Mouse (Mus musculus): ENCODE measurements around the gene Atp2b4. TPM values are rescaled to one million over a fixed set of nuclear protein-coding genes. Genes with fewer than 3 reads are reported as not detected.

Gene Atp2b4
- polyA plus RNA-seq, 1 experiment from 2014 or later: 13.4 TPM

DNA sequence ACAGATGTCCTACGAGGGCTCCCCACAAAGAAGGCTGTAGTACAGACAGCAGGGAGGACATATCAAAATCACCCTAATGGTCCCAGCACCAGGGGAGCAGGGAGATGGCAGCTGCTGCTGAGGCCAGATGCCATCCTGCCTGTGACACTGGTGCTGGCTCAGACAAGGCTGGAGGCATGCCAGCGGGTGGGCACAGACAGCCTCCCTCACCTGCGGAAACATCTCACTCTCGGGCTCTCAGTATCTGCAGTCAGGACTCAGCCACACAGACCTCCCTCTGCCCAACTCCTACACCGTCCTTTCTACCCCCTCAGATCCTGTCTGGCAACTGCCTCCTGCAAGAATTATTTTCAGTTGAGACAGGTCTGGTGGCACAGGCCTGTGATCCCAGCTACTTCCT is 12.0 kb downstream of the Atp2b4 start:
- H3K27ac ChIP-seq (ENCODE audit: low read length): no peak overlapping the region
- no peaks in the 10 kb centered on the region for H3K4me1 ChIP-seq (ENCODE audit: control insufficient read depth, insufficient read depth, low read length)
- H3K36me3 ChIP-seq (ENCODE audit: control insufficient read depth, insufficient read depth, low read length): no peaks in the 10 kb centered on the region
- H3K4me3 ChIP-seq (ENCODE audit: low read depth, low read length): no peak overlapping the region
- H3K27me3 ChIP-seq (ENCODE audit: control insufficient read depth, insufficient read depth, low read depth, low read length): no peaks in the 10 kb centered on the region
- WGBS: 61% methylated on average over 5 of the region's 5 CpGs
- no peak overlapping the region for H3K4me2 ChIP-seq (ENCODE audit: low read length)
- no peak overlapping the region for H3K9ac ChIP-seq (ENCODE audit: low read depth, low read length)
- no peak for ATAC-seq
- no peaks in the 10 kb centered on the region for H3K9me3 ChIP-seq (replicated peaks; ENCODE audit: control insufficient read depth, low read length, poor library complexity, severe bottlenecking)

- Histone ChIP-seq H3K36me3 (ENCODE audit: control insufficient read depth, insufficient read depth, low read length) (no peaks in the 10 kb centered on the region), H3K9me3 (replicated peaks; ENCODE audit: control insufficient read depth, low read length, poor library complexity, severe bottlenecking) (no peaks in the 10 kb centered on the region), H3K9ac (ENCODE audit: low read depth, low read length) (no peak overlapping the region), H3K4me2 (ENCODE audit: low read length) (no peak overlapping the region), H3K4me3 (ENCODE audit: low read depth, low read length) (no peak overlapping the region), H3K4me1 (ENCODE audit: control insufficient read depth, insufficient read depth, low read length) (no peaks in the 10 kb centered on the region), H3K27ac (ENCODE audit: low read length) (no peak overlapping the region), H3K27me3 (ENCODE audit: control insufficient read depth, insufficient read depth, low read depth, low read length) (no peaks in the 10 kb centered on the region)
- ATAC-seq: no peak
- 72% methylated on average over 10 of the region's 10 CpGs for whole genome bisulfite sequencing
Observed at GRCm38 (mm10) chr1:133787500-133788210, 13.2 kb downstream of the Atp2b4 start.

DNA sequence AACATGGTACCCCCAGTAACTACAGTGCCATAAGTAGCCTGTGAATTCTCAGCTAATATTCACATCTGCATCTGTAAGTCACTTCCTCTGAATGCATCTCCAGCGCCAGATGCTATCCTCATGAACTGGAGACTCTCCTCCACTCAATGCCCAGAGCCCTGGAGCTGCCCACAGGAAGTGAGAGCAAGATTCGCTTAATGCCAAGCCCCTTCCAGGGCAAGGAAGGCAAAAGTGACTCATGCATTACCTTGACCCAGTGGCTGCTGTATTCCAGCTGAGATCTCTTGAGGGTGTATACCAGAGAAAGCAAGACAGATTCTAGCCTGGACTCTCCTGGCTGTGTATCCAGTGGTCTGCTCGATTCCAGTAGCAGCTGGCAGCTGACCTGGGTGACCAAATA is 16.2 kb downstream of the Atp2b4 start:
- H3K36me3 ChIP-seq (ENCODE audit: control insufficient read depth, insufficient read depth, low read length): no peaks in the 10 kb centered on the region
- no peak overlapping the region for H3K9ac ChIP-seq (ENCODE audit: low read depth, low read length)
- no peaks in the 10 kb centered on the region for H3K4me1 ChIP-seq (ENCODE audit: control insufficient read depth, insufficient read depth, low read length)
- H3K9me3 ChIP-seq (replicated peaks; ENCODE audit: control insufficient read depth, low read length, poor library complexity, severe bottlenecking): no peaks in the 10 kb centered on the region
- WGBS: 92% methylated on average over 3 of the region's 3 CpGs
- H3K4me3 ChIP-seq (ENCODE audit: low read depth, low read length): no peak overlapping the region
- no peak for ATAC-seq
- no peak overlapping the region for H3K4me2 ChIP-seq (ENCODE audit: low read length)
- no peaks in the 10 kb centered on the region for H3K27me3 ChIP-seq (ENCODE audit: control insufficient read depth, insufficient read depth, low read depth, low read length)
- H3K27ac ChIP-seq (ENCODE audit: low read length): no peak overlapping the region

GRCm38 (mm10) chr1:133781531-133781930 is 19.3 kb downstream of the Atp2b4 start:
- Histone ChIP-seq H3K36me3 (ENCODE audit: control insufficient read depth, insufficient read depth, low read length) (no peaks in the 10 kb centered on the region), H3K4me3 (ENCODE audit: low read depth, low read length) (no peak overlapping the region), H3K9me3 (replicated peaks; ENCODE audit: control insufficient read depth, low read length, poor library complexity, severe bottlenecking) (no peaks in the 10 kb centered on the region), H3K27ac (ENCODE audit: low read length) (no peak overlapping the region), H3K4me1 (ENCODE audit: control insufficient read depth, insufficient read depth, low read length) (no peaks in the 10 kb centered on the region), H3K9ac (ENCODE audit: low read depth, low read length) (no peak overlapping the region), H3K4me2 (ENCODE audit: low read length) (no peak overlapping the region), H3K27me3 (ENCODE audit: control insufficient read depth, insufficient read depth, low read depth, low read length) (no peaks in the 10 kb centered on the region)
- WGBS: 48% methylated on average over 3 of the region's 3 CpGs
- no peak for ATAC-seq

- Histone ChIP-seq H3K9ac (ENCODE audit: low read depth, low read length) (no peak overlapping the region), H3K4me1 (ENCODE audit: control insufficient read depth, insufficient read depth, low read length) (no peaks in the 10 kb centered on the region), H3K4me3 (ENCODE audit: low read depth, low read length) (no peak overlapping the region), H3K4me2 (ENCODE audit: low read length) (no peak overlapping the region), H3K9me3 (replicated peaks; ENCODE audit: control insufficient read depth, low read length, poor library complexity, severe bottlenecking) (no peaks in the 10 kb centered on the region), H3K27me3 (ENCODE audit: control insufficient read depth, insufficient read depth, low read depth, low read length) (no peaks in the 10 kb centered on the region), H3K27ac (ENCODE audit: low read length) (no peak overlapping the region), H3K36me3 (ENCODE audit: control insufficient read depth, insufficient read depth, low read length) (no peaks in the 10 kb centered on the region)
- no peak for ATAC-seq
- 88% methylated on average over 1 of the region's 1 CpGs for WGBS
Observed at GRCm38 (mm10) chr1:133779043-133779442, 21.8 kb downstream of the Atp2b4 start.

GRCm38 (mm10) chr1:133777651-133778231 is 23.1 kb downstream of the Atp2b4 start:
- Histone ChIP-seq H3K4me3 (ENCODE audit: low read depth, low read length) (no peak overlapping the region), H3K9ac (ENCODE audit: low read depth, low read length) (no peak overlapping the region), H3K4me2 (ENCODE audit: low read length) (no peak overlapping the region), H3K4me1 (ENCODE audit: control insufficient read depth, insufficient read depth, low read length) (no peaks in the 10 kb centered on the region), H3K27me3 (ENCODE audit: control insufficient read depth, insufficient read depth, low read depth, low read length) (no peaks in the 10 kb centered on the region), H3K9me3 (replicated peaks; ENCODE audit: control insufficient read depth, low read length, poor library complexity, severe bottlenecking) (no peaks in the 10 kb centered on the region), H3K36me3 (ENCODE audit: control insufficient read depth, insufficient read depth, low read length) (no peaks in the 10 kb centered on the region), H3K27ac (ENCODE audit: low read length) (no peak overlapping the region)
- whole genome bisulfite sequencing: 76% methylated on average over 15 of the region's 15 CpGs
- no peak for ATAC-seq

DNA sequence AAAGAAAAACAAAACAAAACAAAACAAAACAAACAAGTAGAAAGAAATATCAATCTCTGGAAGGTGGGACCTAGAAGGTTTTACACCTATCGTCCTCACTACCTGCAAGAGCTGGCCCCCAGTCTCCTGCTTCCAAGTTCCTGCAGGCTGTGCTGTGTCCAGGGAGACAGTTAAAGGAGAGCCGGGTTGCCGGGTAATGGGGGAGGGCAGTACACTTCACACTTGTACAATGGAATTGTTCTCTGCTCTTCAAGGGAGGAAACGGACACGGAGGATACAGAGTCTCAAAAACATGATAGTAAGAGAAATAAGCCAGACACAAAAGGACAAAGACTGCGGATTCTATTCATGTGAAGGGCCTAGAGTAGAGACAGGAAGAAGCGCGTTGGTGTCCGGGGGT is 28.3 kb downstream of the Atp2b4 start:
- H3K27ac ChIP-seq (ENCODE audit: low read length): no peak overlapping the region
- H3K9me3 ChIP-seq (replicated peaks; ENCODE audit: control insufficient read depth, low read length, poor library complexity, severe bottlenecking): no peaks in the 10 kb centered on the region
- no peaks in the 10 kb centered on the region for H3K36me3 ChIP-seq (ENCODE audit: control insufficient read depth, insufficient read depth, low read length)
- no peak overlapping the region for H3K4me2 ChIP-seq (ENCODE audit: low read length)
- no peak for ATAC-seq
- no peak overlapping the region for H3K4me3 ChIP-seq (ENCODE audit: low read depth, low read length)
- H3K27me3 ChIP-seq (ENCODE audit: control insufficient read depth, insufficient read depth, low read depth, low read length): no peaks in the 10 kb centered on the region
- WGBS: 50% methylated on average over 9 of the region's 9 CpGs
- peaks cover 2% of the 10 kb centered on the region; the same call in 1 of the 2 replicates for H3K4me1 ChIP-seq (ENCODE audit: control insufficient read depth, insufficient read depth, low read length)
- H3K9ac ChIP-seq (ENCODE audit: low read depth, low read length): no peak overlapping the region

DNA sequence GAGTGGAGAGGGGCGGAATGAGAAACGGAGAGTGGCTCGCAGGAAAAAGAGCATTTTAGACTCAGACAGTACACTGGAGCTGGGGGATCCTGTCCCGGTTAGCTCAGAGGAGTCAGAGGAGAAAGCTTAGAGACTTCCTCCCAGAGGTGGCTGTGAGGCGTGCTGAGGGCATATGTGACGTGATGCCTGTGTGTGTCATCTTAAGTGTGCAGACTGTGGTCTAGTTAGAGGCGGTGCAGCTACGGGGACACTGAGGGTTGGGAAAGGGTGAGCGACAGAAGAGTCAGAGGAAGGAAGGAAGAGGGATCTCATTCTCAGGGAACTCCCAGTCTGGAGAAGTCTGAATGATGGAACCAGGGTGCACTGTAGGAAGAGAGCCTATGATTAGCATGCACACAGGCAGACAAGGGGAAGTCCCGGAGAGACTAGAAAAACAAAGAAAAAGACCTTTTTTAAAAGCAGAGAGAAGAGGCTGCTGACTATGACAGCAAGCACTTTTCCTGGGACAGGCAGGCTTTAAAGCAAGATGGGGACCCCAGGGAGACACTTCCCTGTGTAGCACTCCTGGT is 28.9 kb downstream of the Atp2b4 start:
- WGBS: 76% methylated on average over 10 of the region's 10 CpGs
- ATAC-seq: no peak
- H3K27ac ChIP-seq (ENCODE audit: low read length): no peak overlapping the region
- H3K36me3 ChIP-seq (ENCODE audit: control insufficient read depth, insufficient read depth, low read length): no peaks in the 10 kb centered on the region
- peaks cover 9% of the 10 kb centered on the region for H3K4me1 ChIP-seq (ENCODE audit: control insufficient read depth, insufficient read depth, low read length)
- no peaks in the 10 kb centered on the region for H3K9me3 ChIP-seq (replicated peaks; ENCODE audit: control insufficient read depth, low read length, poor library complexity, severe bottlenecking)
- H3K4me3 ChIP-seq (ENCODE audit: low read depth, low read length): no peak overlapping the region
- H3K27me3 ChIP-seq (ENCODE audit: control insufficient read depth, insufficient read depth, low read depth, low read length): no peaks in the 10 kb centered on the region
- no peak overlapping the region for H3K4me2 ChIP-seq (ENCODE audit: low read length)
- no peak overlapping the region for H3K9ac ChIP-seq (ENCODE audit: low read depth, low read length)

DNA sequence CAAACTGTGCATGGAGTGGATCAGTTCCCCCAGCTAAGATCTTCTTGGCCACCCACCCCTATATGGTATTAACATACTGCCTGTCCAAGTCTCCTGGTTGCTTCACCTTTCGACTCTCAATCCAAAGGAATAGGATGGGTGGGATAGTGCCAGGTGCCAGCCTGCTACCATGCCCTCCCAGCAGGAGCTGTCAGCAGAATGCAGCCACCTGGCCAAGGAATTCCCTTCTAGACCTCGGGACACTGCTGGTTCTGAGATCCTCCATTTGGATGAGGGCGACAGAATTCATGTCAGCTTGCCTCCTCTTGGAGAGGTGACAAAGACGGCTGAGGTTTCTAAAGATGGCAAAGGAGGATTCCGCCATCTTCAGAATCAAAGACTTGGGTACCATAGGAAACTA is 32.8 kb downstream of the Atp2b4 start:
- Histone ChIP-seq H3K27ac (ENCODE audit: low read length) (no peak overlapping the region; the same call in 1 of the 2 replicates), H3K27me3 (ENCODE audit: control insufficient read depth, insufficient read depth, low read depth, low read length) (no peaks in the 10 kb centered on the region), H3K9me3 (replicated peaks; ENCODE audit: control insufficient read depth, low read length, poor library complexity, severe bottlenecking) (no peaks in the 10 kb centered on the region), H3K9ac (ENCODE audit: low read depth, low read length) (no peak overlapping the region), H3K4me2 (ENCODE audit: low read length) (no peak overlapping the region), H3K4me1 (ENCODE audit: control insufficient read depth, insufficient read depth, low read length) (peaks cover 13% of the 10 kb centered on the region), H3K4me3 (ENCODE audit: low read depth, low read length) (no peak overlapping the region), H3K36me3 (ENCODE audit: control insufficient read depth, insufficient read depth, low read length) (no peaks in the 10 kb centered on the region)
- 92% methylated on average over 5 of the region's 5 CpGs for WGBS
- ATAC-seq: no peak

All from midbrain, embryonic 16.5 days (tissue).